Mouse (Mus musculus): ENCODE data around the gene Sox5.
A peak's percentile ranks its signal among the peaks of the same experiment; 100 is the strongest.

Sox5 gene

GRCm38 (mm10) chr6:144168696-144169476, 612.9 kb downstream of the Sox5 start:
- no peak for DNase-seq

DNA sequence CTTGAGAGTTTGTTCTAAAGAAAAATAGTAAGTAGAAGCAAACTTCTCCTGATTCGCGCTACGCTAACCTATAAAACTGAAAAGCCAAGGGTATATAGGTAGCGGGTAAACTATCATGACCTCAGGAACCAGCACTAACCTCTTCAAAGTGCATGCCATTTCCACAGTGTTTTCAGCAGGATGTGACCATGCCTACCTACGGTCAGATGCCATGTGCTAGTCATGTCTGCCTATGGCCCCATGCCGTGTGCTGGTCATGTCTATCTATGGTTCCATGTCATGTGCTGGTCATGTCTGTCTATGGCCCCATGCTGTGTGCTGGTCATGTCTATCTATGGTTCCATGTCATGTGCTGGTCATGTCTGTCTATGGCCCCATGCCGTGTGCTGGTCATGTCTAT, 614.7 kb downstream of the Sox5 start:
- DNase-seq, result no peak

DNA sequence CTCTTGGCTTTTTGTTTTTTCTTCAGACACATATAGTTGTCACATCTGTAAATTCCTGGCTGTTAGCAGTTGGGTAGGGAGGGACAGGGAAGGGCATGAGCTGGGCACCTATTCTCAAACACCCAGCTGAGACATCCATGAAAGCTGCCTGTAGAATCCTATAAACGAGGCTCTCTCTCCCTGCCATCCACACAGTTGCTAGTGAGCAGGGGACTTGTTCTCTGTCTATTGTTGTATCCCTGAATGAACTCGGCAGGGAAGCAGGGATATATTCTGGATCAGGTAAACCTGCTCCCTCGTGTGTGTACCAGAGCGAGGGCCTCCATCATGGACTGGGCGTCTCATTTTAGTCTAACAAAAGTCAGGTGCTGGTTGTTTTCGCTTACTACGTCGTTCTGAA, 615.1 kb downstream of the Sox5 start:
- no peak for DNase-seq

DNA sequence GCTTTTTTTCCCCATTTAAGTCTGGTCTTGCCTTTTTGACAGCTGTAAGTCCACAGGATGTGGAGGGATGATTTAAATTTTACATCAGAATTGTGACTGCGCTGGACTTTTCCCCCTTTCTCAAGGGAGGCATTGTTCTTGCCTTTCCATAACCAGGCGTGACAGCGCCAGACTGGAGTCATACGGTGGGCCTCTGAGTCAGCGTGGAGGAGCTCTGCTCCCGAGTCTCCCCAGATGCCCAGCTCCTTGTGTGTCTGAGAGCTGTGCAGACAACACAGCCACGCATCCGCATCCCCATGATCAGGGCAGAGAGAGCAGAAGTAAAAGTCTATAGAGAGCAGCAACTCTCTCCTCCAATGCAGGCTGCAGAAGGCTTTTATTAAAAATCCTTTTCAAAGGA, 615.7 kb downstream of the Sox5 start:
- no peak for DNase-seq

GRCm38 (mm10) chr6:144163501-144163900, 618.3 kb downstream of the Sox5 start:
- no peak for DNase-seq

DNA sequence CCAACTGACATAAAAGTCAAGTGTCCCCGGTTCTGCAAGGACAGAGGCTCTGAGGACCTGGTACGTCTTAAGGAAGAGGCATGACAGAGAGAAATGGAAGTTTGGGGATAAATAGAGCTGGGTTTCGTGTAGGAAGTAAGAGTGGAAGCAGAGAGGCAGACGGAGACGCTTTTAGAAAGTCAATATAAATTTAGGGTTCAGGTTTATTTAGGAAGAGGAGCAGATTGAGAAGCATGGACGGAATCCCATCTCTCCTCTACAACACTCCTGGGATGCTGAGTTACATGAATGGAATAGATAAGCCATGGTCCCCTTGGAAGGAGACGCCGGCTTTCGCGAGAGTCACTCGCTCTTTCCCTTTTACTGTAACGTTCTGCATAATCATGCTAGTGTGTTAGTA, 623.1 kb downstream of the Sox5 start:
- DNase-seq, result no peak

- no peak for DNase-seq
Measured at GRCm38 (mm10) chr6:144154892-144155424, 626.8 kb downstream of the Sox5 start.

GRCm38 (mm10) chr6:144151957-144152356, 629.8 kb downstream of the Sox5 start:
- no peak for DNase-seq

- no peak for DNase-seq
Measured at GRCm38 (mm10) chr6:144151075-144151474, 630.7 kb downstream of the Sox5 start.

DNA sequence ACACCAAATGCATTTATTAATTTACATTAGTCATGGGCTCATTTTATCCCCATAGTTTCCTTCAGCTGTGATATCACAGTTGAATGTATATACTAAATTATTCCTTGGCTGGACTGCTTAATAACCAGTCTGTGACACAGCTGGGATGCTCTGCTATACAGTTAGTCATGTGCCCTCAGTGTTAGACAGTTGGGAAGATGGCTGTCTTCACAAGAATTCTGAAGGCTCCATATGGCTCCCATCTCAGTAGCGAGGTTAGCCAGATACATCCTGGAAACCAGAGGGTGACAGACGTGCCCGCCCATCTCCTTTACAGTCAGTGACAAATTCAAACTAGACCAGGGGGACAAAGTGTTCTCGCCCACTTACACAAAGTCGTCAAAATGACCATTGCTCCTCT, 644.4 kb downstream of the Sox5 start:
- no peak for DNase-seq

DNA sequence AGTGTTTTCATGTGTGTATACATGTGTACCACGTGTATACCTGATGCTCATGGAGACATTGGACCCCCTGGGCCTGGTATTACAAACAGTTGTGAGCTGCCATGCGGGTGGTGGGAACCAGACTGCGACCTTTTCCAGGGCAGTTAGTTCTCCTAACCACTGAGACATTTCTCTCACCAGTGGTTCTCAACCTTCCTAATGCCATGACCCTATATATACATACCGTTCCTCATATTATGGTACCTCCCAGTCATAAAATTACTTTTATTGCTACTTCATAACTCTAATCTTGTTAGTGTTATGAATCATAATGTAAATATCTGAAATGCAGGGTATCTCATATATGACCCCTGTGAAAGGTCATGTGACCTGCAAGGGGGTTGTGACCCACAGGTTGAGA, 644.9 kb downstream of the Sox5 start:
- no peak for DNase-seq

DNA sequence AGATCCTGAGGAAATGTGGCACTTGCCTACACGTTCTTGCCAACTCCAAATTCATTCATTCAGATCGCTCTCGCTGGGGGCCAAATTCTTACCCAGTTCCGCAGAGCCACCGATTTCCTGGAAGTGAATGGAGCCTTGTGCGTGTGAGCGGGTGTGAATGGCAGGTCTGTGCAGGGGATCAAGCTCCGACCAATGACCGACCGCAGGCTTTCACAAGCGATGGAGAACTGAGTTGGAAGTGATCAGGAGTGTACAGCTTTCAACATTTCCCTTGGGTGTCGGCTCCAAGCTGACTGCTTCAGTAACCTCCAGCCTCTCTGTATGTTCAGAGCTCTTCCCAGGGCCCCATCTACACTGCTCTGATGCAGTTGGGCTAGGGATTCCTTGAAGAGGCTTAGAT, 651.9 kb downstream of the Sox5 start:
- no peak for DNase-seq

DNA sequence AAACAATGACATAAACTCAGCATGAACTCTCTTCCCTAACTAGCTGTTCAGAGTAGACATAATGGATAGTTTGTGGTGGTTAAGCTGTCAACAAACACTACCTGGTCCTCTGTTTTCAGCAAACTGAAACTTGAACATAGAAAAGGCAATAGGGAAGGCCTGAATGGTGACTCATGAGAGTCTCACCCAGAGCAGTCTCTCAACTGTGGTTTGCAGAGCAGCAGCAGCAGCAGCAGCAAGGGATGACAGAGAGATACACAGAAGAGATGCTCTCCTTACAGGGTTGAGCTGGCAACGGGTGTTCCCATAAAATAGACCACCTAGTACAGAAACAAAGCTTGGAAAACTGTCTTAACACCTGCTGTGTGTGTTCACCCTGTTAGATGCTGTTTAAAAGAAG, 661.8 kb downstream of the Sox5 start:
- DNase-seq, result no peak

DNA sequence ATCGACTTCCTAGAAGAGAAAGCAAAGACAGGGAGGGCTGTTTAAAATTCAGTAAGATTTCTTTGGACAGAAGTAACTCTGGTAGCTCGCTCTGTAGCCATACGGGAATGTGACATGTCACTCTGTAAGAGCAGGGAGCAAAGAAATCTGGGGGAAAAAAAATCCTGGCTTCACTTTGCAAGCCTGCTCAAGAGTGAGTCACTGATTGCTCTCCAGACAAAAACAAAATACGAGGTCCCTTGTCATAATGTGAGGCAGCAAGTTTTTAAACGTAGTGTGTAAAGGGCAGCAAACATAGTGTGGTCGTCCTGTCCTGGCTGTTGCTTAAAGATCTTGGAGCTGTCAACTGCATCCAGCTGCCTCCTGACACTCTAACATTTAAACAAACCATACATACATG, 665.1 kb downstream of the Sox5 start:
- DNase-seq, result no peak

DNA sequence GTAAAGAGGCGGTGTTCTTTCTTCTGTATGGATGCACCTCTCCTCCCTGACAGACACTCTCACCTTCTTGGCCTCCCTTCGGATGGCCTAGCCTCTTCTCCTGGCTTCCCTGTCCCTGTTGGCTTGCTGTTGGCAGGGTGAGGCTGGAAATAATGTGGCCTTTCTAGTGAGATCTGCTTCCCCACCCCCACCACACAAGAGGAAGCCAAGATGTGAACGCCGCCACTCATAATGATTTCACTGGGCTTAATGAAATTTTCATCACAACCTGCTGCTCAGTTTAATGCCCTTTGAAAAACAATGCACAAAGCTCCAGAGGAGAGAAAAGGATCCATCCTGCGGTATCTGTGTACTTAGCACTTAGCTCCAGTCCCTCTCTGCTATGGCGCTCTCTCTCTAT, 670.2 kb downstream of the Sox5 start:
- DNase-seq, result no peak

DNA sequence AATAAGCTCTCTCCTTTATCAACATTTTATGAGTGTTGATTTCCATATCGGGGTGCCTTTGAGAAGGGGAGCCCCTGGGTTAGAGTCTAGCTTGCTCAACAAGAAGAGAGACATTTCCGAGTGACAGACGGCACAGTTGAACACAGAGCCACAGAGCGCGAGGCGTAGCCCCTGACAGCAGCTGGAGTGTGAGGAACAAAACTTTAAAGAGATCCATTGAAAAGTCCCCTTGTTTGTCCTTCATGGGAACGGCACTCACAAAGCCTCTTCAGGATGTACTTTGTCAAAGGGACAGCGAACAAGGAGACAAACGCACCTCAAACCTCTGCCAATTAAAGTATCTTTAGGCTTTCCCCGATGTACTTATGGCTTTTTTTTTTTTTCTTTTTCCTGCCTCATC, 674.9 kb downstream of the Sox5 start:
- DNase-seq, result no peak

DNA sequence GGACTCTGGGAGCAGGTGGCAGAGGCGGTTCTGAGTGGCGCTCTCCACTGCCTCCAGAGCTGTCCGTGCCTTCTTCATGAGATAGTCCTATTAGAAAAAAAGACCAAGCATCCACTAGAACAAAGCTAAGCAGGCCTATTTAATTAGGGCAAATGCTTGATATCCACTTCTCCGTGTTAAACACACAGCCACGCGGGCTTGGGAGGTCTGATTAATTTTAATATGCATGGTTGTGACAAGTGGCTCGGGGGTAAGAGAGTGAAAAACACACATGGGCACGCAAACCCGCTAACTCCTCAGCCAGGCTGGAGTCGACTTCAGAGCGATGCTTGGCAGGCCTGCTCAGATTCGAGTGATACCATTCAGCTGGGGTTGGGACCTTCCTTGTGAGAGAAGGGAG, 676.1 kb downstream of the Sox5 start:
- DNase-seq, result no peak

DNA sequence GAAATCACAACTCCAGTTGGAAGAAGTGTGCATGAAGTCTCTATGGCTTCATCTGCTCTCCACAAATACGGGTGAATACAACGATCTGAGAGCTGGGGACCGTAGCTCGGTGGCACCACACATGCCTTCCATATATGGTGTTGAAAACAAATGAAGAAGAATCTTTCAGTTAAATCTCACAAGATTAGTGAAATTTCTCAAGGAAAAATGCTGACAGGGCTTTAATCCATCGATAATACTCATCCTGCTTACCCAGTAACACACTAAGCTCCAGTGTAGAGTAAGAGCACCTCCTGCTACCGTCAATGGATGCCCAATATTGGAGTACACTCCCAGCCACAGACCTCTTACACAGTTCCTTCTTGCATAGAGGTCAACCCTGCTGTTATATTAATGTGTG, 678.2 kb downstream of the Sox5 start:
- DNase-seq, result no peak

DNA sequence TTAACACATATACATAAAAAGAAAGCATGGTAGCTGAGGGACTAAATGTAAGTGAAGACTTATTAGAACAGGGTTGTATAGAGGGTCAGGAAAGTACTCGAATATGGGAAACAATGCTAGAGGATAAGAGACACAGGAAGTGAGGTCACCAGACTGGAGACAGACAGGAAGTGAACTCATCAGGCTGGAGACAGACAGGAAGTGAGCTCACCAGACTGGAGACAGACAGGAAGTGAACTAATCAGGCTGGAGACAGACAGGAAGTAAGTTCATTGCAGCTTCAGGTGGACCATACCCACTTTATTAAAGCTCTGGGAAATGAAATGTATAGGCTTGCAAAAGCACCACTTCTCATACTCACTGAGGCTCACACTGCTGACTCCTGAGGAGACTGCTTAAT, 680.9 kb downstream of the Sox5 start:
- DNase-seq, result no peak

GRCm38 (mm10) chr6:144098119-144098518, 683.7 kb downstream of the Sox5 start:
- DNase-seq, result peak in 1 of 2 experiments; percentile 22

DNA sequence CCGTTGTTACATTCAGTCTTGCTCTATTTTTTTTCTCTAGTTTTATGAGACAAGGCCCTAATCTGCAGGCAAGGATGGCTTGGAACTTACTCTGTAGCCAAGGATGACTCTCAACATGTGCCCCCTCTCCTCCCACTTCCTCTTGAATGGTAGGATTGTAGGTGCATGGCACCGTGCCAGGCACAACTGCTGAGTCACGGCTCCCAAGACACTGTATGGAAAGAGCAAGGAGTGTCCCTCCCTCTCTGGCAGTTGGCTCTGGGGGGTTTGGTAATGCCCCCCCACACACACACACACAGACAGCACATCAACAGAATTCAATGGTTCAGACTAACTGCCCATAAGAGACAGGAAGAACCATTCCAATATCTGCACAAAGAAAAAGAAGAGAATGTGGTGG, 693.5 kb downstream of the Sox5 start:
- no peak for DNase-seq

- no peak for DNase-seq
Measured at GRCm38 (mm10) chr6:144086096-144086810, 695.5 kb downstream of the Sox5 start.

GRCm38 (mm10) chr6:144082297-144082696, 699.5 kb downstream of the Sox5 start:
- no peak for DNase-seq

- DNase-seq, result no peak
Measured at GRCm38 (mm10) chr6:144077826-144078225, 704.0 kb downstream of the Sox5 start.
